Mouse (Mus musculus) heart, postnatal 0 days (tissue): ENCODE measurements at regions not wholly inside any gene's neighbourhood (a gene's known extent, or its start where the extent isn't known, plus 50 kb on each side); places are given as distances from the start of the nearest gene placed in this dataset.

Source experiments
- ATAC-seq: fragments of 200-750 bp; cut with Nextera tagmentation; 2 replicates; pipeline ENCODE4 v1.8.0; 2017; ENCODE audit warnings: low read depth, moderate number of reproducible peaks, moderate library complexity; ENCODE audit not compliant: insufficient read depth
- DNase-seq: peaks from one replicate; pipeline ENCODE4 v3.0.0-alpha.2; 2016; ENCODE audit warnings: low spot score
- H3K27ac ChIP-seq: fragments of 300-500 bp; sonication (generic); 2 replicates; pipeline ENCODE4 v1.5.1; 2014; ENCODE audit warnings: low read depth, mild to moderate bottlenecking
- H3K27me3 ChIP-seq: fragments of 300-500 bp; sonication (generic); 2 replicates; pipeline ENCODE4 v1.6.1; 2014; ENCODE audit warnings: low read length, mixed read lengths; ENCODE audit not compliant: control insufficient read depth, insufficient read depth
- H3K36me3 ChIP-seq: fragments of 300-500 bp; sonication (generic); replicated peaks from 2 replicates; pipeline ENCODE4 v1.6.1; 2014; ENCODE audit warnings: low read length, mixed read lengths; ENCODE audit not compliant: control insufficient read depth, insufficient read depth
- H3K4me1 ChIP-seq: fragments of 300-500 bp; sonication (generic); 2 replicates; pipeline ENCODE4 v1.6.1; 2014; ENCODE audit warnings: antibody characterized with exemption; ENCODE audit not compliant: control insufficient read depth, insufficient read depth
- H3K4me2 ChIP-seq: fragments of 300-500 bp; sonication (generic); 2 replicates; pipeline ENCODE4 v1.6.1; 2014; ENCODE audit warnings: low read depth, mild to moderate bottlenecking, low read length, moderate library complexity
- H3K4me3 ChIP-seq: fragments of 300-500 bp; sonication (generic); 2 replicates; pipeline ENCODE4 v1.5.1; 2014; ENCODE audit warnings: low read depth, low read length
- H3K9ac ChIP-seq: fragments of 300-500 bp; sonication (generic); replicated peaks from 2 replicates; pipeline ENCODE4 v1.6.1; 2014; ENCODE audit warnings: low read depth, low read length, mixed read lengths
- H3K9me3 ChIP-seq: fragments of 300-500 bp; sonication (generic); replicated peaks from 2 replicates; pipeline ENCODE4 v1.6.1; 2016; ENCODE audit warnings: low read length; ENCODE audit not compliant: control insufficient read depth
- CTCF ChIP-seq: IDR thresholded peaks from 2 replicates; pipeline ENCODE4 v1.5.1; 2016; ENCODE audit warnings: antibody characterized with exemption, control low read depth, low read depth
- EP300 ChIP-seq: IDR thresholded peaks from 2 replicates; pipeline ENCODE4 v1.6.1; 2016; ENCODE audit warnings: antibody characterized with exemption, low read depth
- WGBS: fragments of 180-500 bp; shearing (Covaris S2); extraction: QIAGEN DNeasy Blood & Tissue Kit; methylation state at CpG from one replicate; pipeline ENCODE4 v1.1.7; 2014; 5-methylcytosine and 5-hydroxymethylcytosine counted together

DNA sequence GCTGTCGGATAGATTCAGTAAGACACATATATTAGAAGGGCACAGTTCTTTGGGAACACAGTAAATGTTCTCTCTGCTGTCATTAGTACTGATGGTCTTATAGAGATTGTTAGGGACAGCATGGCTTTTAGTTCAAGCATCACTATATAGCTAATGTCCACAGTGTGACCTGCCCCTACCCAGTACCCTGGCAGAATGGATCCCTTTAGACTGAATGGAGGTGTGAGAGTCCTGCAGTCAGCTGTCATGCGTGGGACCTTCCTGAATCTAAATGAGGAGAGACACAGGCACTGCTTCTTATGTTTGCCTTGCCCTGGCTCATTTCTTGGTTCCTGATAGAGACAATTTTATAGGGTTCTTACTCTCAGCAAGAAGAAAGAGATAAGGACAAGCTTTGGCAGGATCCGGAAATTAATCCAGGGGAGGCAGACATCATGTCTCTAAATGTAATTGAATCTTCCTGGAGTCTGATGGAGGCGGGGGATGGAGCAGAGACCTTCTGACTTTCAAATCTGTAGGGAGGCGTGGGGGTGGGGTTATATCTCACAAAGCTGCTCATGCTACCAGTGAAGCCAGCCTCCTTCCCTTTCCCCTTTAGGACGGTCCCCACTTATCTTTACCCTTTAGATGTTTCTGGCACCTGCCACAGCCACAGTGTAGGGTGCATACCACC, 456.5 kb downstream of the Dhx35 start:
- H3K27ac ChIP-seq, result no peak overlapping the region
- no peak for ATAC-seq
- H3K27me3 ChIP-seq, result no peaks in the 10 kb centered on the region
- H3K9me3 ChIP-seq, result no peaks in the 10 kb centered on the region
- no peak for DNase-seq
- H3K36me3 ChIP-seq, result no peaks in the 10 kb centered on the region
- H3K9ac ChIP-seq, result no peak overlapping the region
- TF ChIP-seq EP300 (no peak), CTCF (no peak)
- WGBS, result 54% methylated on average over 6 of the region's 6 CpGs
- no peak overlapping the region for H3K4me3 ChIP-seq
- H3K4me1 ChIP-seq, result no peaks in the 10 kb centered on the region
- H3K4me2 ChIP-seq, result no peak overlapping the region

DNA sequence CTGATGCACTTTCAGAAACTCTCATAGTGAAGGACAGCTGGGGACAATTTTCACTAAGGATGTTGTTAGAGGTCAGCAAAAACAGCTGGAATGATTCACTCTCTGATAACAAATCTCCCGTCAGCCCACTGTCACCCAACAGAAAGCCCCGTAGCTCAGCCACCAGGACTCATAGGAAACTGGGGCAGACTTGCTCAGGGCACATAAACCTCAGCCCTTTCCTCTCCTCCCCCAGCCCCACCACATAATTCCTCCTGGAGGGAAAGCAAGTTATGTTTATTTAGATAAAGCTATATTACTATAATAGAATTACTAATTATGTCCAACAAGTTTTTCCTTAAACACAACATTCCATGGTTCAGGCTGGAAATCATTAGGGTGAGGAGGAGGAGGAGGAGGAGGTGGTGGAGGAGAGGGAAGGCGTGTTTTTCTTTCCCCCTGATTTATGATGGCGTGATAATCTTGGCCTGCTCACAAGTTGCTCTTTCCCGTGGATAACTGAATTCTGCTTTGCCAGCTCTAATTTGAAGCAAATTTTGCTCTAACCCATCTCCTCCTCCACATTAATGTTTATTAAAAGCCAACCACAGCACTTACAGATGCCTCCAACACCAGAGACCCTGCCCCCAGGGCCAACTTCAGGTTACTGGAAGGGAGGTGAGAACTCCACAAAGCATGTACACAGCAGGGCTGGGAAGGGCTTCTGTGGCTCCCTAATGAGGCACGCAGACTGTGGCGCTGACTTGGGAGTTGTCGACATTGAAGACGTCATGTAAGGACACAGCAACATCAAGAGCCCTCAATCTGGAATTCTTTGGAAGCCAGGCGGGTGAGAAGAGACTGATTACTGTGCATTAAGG, 475.8 kb downstream of the Dhx35 start:
- Histone ChIP-seq H3K9me3 (no peaks in the 10 kb centered on the region), H3K27ac (no peak overlapping the region), H3K27me3 (no peaks in the 10 kb centered on the region), H3K36me3 (no peaks in the 10 kb centered on the region), H3K4me3 (no peak overlapping the region), H3K4me1 (no peaks in the 10 kb centered on the region), H3K9ac (no peak overlapping the region), H3K4me2 (no peak overlapping the region)
- WGBS, result 47% methylated on average over 10 of the region's 10 CpGs
- DNase-seq (no peak), ATAC-seq (no peak)
- no peak for TF ChIP-seq CTCF

DNA sequence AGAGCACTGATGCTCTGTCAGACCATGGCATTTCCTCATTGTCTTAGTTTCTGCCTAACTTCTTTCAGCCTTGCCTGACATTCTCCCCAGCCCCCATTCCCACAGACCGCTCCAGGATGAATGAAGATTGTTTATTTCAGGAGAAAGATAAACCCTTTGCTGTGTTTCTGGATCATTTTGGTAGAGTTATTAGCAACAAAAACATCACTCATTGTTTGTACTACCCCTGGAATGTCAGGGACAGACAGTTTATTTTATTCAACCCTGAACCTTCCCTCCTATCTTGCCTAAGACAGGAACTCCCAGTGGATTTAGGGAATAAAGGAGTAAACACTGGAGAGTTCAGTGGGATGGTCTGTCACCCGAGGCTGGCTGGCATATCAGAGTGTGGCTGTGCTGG, 484.3 kb downstream of the Dhx35 start:
- Histone ChIP-seq H3K4me3 (no peak overlapping the region), H3K27ac (no peak overlapping the region), H3K9me3 (no peaks in the 10 kb centered on the region), H3K4me2 (no peak overlapping the region), H3K27me3 (no peaks in the 10 kb centered on the region), H3K4me1 (no peaks in the 10 kb centered on the region), H3K9ac (no peak overlapping the region), H3K36me3 (no peaks in the 10 kb centered on the region)
- TF ChIP-seq EP300 (no peak), CTCF (no peak)
- 41% methylated on average over 2 of the region's 2 CpGs for WGBS
- DNase-seq (no peak), ATAC-seq (no peak)

DNA sequence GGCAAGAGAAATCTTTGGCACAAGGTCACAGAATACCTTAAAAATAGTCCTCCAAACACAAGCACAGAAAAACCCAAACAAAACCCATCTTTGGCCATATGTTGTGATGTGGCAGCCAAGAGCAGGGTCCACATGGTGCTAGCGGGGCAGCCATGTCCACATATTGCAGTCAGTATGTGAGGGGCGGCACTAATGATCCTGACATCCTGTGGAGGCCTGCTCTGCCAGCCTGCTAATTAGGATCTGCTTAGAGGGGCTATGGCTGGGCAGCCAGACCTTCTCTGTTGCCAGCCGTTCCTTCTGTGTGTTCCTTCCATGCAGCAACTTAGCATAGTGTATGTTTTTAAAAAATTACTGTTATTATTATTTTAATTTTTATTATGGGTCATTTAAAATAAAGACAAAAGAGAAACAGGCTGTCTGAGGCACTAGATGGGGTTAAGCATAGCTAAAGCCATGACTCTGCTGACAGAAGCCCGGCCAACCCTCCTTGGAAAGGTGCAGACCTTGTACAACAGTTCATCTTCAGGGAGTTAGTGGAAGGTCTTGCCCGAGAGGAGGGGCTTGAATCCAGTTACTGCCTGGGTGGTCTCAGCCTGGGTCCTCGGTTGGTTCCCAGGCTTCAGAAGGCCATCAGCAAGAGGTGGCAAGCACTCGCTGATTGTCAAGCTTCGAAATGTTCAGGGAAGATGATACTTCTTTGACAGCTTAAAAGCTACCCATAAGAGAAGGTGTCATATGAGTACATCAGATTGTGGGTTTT, 487.1 kb downstream of the Dhx35 start:
- Histone ChIP-seq H3K9me3 (no peaks in the 10 kb centered on the region), H3K27me3 (no peaks in the 10 kb centered on the region), H3K27ac (no peak overlapping the region), H3K9ac (no peak overlapping the region), H3K4me2 (no peak overlapping the region), H3K36me3 (no peaks in the 10 kb centered on the region), H3K4me1 (no peaks in the 10 kb centered on the region), H3K4me3 (no peak overlapping the region)
- DNase-seq, result no peak
- TF ChIP-seq EP300 (no peak), CTCF (no peak)
- 80% methylated on average over 8 of the region's 8 CpGs for WGBS
- ATAC-seq, result no peak

GRCm38 (mm10) chr2:159284100-159284499, 489.5 kb downstream of the Dhx35 start:
- H3K27me3 ChIP-seq, result no peaks in the 10 kb centered on the region
- no peaks in the 10 kb centered on the region for H3K9me3 ChIP-seq
- ATAC-seq, result no peak
- H3K36me3 ChIP-seq, result no peaks in the 10 kb centered on the region
- no peak for TF ChIP-seq EP300
- no peak for TF ChIP-seq CTCF
- H3K4me3 ChIP-seq, result no peak overlapping the region
- H3K27ac ChIP-seq, result no peak overlapping the region
- no peak overlapping the region for H3K9ac ChIP-seq
- H3K4me1 ChIP-seq, result no peaks in the 10 kb centered on the region
- no peak overlapping the region for H3K4me2 ChIP-seq
- DNase-seq, result no peak
- WGBS, result 74% methylated on average over 5 of the region's 5 CpGs
